Mouse (Mus musculus) testis, adult 2 months (tissue): ENCODE measurements around the gene Atrnl1.

Experiments used
- CTCF ChIP-seq: fragments of 200-500 bp; IDR thresholded peaks from 2 replicates; pipeline ENCODE4 v1.5.1; 2012; ENCODE audit warnings: low read depth, mild to moderate bottlenecking, inconsistent platforms, low read length, moderate library complexity; ENCODE audit not compliant: control insufficient read depth, insufficient read depth, insufficient replicate concordance
- POLR2A ChIP-seq: fragments of 200-500 bp; IDR thresholded peaks from 2 replicates; pipeline ENCODE4 v1.6.1; 2012; ENCODE audit warnings: low read depth, mild to moderate bottlenecking, inconsistent platforms, low read length, moderate library complexity; ENCODE audit not compliant: control insufficient read depth

GRCm38 (mm10) chr19:57600930-57601328, 9.9 kb upstream of the Atrnl1 start:
- no peak for TF ChIP-seq CTCF
- no peak for TF ChIP-seq POLR2A
